Mouse (Mus musculus): ENCODE results near the gene Tmtc1.

DNA sequence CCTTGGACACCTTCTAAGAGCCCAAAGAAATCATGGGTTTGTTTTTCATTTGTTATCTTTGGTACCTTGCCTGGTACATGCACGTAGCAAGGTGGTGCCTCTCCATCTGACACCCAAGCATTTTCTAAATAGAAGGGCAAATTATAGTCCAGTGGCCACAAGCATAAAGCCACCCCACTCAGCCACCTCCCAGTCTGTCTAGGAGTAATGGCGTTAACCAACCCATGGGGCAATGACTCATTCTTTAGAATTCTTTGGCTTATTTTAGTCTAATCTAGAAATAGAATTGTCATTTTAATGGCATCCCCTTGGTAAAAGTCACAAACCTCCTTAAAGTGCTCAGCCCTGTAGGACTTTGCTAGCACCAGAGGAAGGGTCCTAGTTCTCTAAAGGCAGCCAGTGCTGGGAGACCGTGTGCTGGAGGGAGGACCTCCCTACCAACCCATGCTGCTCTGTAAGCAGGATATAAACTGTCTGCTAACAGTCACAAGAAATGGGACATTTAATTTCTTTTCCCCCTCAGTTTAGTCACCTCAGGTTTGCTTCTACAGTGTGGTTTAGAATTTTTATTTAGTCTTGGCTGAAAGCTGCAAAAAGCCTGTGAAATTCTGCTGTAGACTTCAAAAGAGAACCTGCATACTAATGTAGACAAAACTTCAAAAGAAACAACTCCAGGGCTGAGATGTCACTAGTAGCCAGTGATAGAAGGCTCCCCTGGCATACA is 209.9 kb downstream of the Tmtc1 start:
- no peak for TF ChIP-seq CTCF (conservative IDR thresholded peaks at IDR 0.05; ENCODE audit: low read length)
- TF ChIP-seq POU5F1 (IDR thresholded peaks at IDR 0.05; ENCODE audit: borderline replicate concordance, low read length): no peak

Data from E14TG2a.4 (cell line).